Mouse (Mus musculus) lung, adult 2 months (tissue): ENCODE data around the gene Rhot2. TPM values are rescaled to one million over a fixed set of nuclear protein-coding genes. Genes with fewer than 3 reads are reported as not detected.
"Not testable (repeated sequence)": the region's sequence is repeated elsewhere in the genome, so short reads cannot be mapped to it uniquely, and the experiment has no call there.

Experiments
- DNase-seq: peaks from one replicate; pipeline ENCODE4 v3.0.0; 2022
- H3K4me1 ChIP-seq: fragments of 200-500 bp; 2 replicates; pipeline ENCODE4 v1.6.1; 2011; ENCODE audit warnings: low read length; ENCODE audit not compliant: control insufficient read depth, insufficient read depth
- H3K4me3 ChIP-seq: fragments of 200-500 bp; replicated peaks from 2 replicates; pipeline ENCODE3; 2011; ENCODE audit warnings: low read depth, mild to moderate bottlenecking, control low read depth, low read length; ENCODE audit errors: extremely low read depth
- CTCF ChIP-seq: fragments of 200-500 bp; IDR thresholded peaks from 2 replicates; pipeline ENCODE4 v1.5.1; 2011; ENCODE audit warnings: mild to moderate bottlenecking, low read length, control low read depth; ENCODE audit not compliant: insufficient read depth
- POLR2A ChIP-seq: fragments of 200-500 bp; IDR thresholded peaks from 2 replicates; pipeline ENCODE4 v1.6.1; 2011; ENCODE audit warnings: low read depth, mild to moderate bottlenecking, control low read depth, low read length, borderline replicate concordance; ENCODE audit errors: extremely low read depth
- WGBS: fragments of 180-500 bp; shearing (Covaris S2); methylation state at CpG from one replicate; pipeline ENCODE4 v1.1.7; 2018; 5-methylcytosine and 5-hydroxymethylcytosine counted together
- polyA plus RNA-seq: library from polyadenylated mRNA; depleted of rRNA; stranded (reverse); fragments of >200 nt; gene quantifications from 2 replicates; pipeline ENCODE4 v1.2.3, GENCODE M21; 2012

The Rhot2 gene
- polyA plus RNA-seq, 1 experiment: 61.2 TPM

DNA sequence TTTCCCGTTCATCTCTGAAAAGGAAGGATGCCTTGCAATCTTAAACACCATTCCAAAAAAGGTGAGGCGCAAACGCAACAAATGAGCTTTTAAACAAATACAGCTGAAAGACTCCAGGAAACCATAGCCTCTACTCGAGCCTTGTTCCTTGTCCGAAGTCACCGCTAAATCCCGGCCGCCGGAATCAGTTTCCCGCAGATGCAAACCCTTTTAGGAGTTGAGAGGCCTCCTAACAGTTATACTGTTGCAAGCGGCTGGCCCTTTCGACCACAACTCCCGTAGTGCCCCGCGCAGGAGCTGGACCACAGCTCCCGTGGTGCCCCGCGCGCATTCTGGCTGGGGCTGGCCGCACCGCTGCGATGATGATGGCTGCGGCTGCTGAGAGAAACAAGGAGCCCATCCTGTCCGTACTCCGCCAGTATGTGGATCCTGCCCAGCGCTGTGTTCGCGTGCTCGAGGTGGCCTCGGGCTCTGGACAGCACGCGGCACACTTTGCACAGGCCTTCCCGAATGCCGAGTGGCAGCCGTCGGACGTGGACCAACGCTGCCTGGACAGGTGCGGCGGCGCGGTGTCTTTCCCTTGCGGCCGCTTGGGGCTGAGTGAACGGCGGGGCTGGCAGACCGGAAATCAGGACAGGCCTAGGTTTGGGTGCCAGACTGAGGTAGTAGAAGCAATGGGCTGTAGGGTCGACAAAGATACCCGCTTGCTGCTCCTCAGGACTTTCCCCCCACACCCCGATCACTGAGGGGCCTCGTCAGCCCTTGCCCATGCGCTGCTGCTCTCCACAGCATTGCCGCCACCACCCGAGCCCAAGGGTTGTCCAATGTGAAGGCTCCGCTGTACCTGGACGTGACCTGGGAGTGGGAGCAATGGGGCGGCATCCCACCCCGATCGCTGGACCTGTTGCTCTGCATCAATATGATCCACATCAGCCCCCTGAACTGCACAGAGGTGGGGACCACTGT lies 30.8 kb upstream of the Rhot2 start:
- WGBS: under 1% methylated on average over 59 of the region's 59 CpGs
- TF ChIP-seq CTCF (no peak), POLR2A (peak; percentile 90)
- peak; percentile 86 for DNase-seq
- peak overlapping the region; percentile 98 for H3K4me3 ChIP-seq
- H3K4me1 ChIP-seq: peaks cover 3% of the 10 kb centered on the region

- no peak; the same call in 1 of the 2 replicates for TF ChIP-seq CTCF
- peak; percentile 23; the same call in 1 of the 2 replicates for TF ChIP-seq POLR2A
- Histone ChIP-seq H3K4me3 (peak within 1 kb of the TSS; percentile 98), H3K4me1 (peaks cover 3% of the 10 kb centered on the region)
- DNase-seq: peak; percentile 96
- under 1% methylated on average over 25 of the region's 25 CpGs for WGBS
Observed at GRCm38 (mm10) chr17:25874721-25875170, 30.1 kb upstream of the Rhot2 start, which contains the start of gene Mettl26. Gene Mettl26 (plus strand): TSS chr17:25875074.

- 13% methylated on average over 14 of the region's 14 CpGs for WGBS
- H3K4me1 ChIP-seq: peaks cover 3% of the 10 kb centered on the region
- DNase-seq: no peak
- H3K4me3 ChIP-seq: peak overlapping the region; percentile 98
- TF ChIP-seq CTCF (no peak), POLR2A (no peak)
Observed at GRCm38 (mm10) chr17:25874148-25874720, 29.6 kb upstream of the Rhot2 start.

- Histone ChIP-seq H3K4me3 (no peak overlapping the region), H3K4me1 (peaks cover 8% of the 10 kb centered on the region)
- no peak for TF ChIP-seq CTCF
- no peak for TF ChIP-seq POLR2A
- no peak for DNase-seq
- 65% methylated on average over 11 of the region's 11 CpGs for WGBS
Observed at GRCm38 (mm10) chr17:25873405-25874147, 28.9 kb upstream of the Rhot2 start.

GRCm38 (mm10) chr17:25872676-25873075 lies 28.0 kb upstream of the Rhot2 start:
- Histone ChIP-seq H3K4me3 (no peak overlapping the region), H3K4me1 (peaks cover 11% of the 10 kb centered on the region)
- WGBS: 85% methylated on average over 3 of the region's 3 CpGs
- no peak for DNase-seq
- TF ChIP-seq POLR2A (no peak), CTCF (no peak)

- H3K4me3 ChIP-seq, DNase-seq: not testable (repeated sequence)
- peaks cover 14% of the 10 kb centered on the region for H3K4me1 ChIP-seq
Observed at GRCm38 (mm10) chr17:25871566-25871965, 26.9 kb upstream of the Rhot2 start.

DNA sequence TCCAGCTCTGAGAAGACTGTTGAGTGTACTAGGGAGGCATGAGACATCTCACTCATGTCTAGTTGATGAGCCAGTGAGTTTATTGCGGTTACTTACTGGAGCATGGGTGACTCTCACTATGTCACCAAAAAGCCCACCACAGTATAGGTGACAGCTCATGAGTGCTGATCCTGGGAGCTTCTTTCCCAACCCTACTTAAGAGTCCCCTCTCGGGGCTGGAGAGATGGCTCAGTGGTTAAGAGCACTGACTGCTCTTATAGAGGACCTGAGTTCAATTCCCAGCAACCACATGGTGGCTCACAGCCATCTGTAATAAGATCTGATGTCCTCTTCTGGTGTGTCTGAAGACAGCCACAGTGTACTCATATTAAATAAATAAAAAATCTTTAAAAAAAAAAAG lies 25.3 kb upstream of the Rhot2 start:
- Histone ChIP-seq H3K4me3 (no peak overlapping the region), H3K4me1 (peaks cover 11% of the 10 kb centered on the region)
- WGBS: 86% methylated on average over 2 of the region's 2 CpGs
- TF ChIP-seq CTCF (no peak), POLR2A (no peak)
- no peak for DNase-seq

- TF ChIP-seq POLR2A: no peak
- TF ChIP-seq CTCF: no peak
- no peak for DNase-seq
- WGBS: 85% methylated on average over 8 of the region's 8 CpGs
- Histone ChIP-seq H3K4me1 (peaks cover 11% of the 10 kb centered on the region), H3K4me3 (no peak overlapping the region)
Observed at GRCm38 (mm10) chr17:25869498-25869897, 24.8 kb upstream of the Rhot2 start.

DNA sequence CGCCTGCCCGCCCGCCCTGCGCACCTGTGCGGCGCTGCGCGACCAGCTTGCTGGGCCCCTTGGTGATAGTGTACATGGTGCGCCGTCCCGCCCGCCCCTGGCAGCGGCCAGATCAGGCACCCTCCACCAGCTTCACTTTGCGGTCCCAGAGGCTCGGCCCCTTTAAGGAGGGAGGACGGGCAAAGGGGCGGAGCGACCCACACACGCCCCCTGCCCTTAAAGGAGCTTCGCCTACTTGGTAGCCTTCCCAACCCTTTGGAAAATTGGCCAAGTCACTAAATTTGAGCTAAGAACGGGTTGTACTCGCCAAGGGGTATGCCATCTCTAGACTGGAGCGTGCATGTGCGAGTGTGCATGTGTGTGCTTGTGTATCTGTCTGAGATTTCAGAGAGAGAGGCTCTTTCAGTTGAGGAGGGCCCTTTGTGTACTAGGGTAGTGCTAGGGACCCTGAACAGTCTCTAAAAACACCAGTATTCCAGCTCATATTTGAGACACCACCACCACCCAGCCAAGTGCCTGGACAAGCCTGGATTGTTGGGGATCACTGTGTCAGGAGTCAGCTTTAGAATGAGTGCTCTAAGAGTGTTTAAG lies 24.0 kb upstream of the Rhot2 start, which contains the start of gene Mcrip2:
Gene Mcrip2, minus strand, starts transcription at position 164 of the 591 bp plus-strand sequence.
- DNase-seq: peak; percentile 84
- 1% methylated on average over 24 of the region's 24 CpGs for WGBS
- Histone ChIP-seq H3K4me3 (peak within 1 kb of the TSS; percentile 75), H3K4me1 (peaks cover 11% of the 10 kb centered on the region)
- TF ChIP-seq CTCF (no peak), POLR2A (peak; percentile 13; the same call in 1 of the 2 replicates)
